Mouse (Mus musculus): ENCODE measurements around the gene Gm11634.

Gm11634 gene

DNA sequence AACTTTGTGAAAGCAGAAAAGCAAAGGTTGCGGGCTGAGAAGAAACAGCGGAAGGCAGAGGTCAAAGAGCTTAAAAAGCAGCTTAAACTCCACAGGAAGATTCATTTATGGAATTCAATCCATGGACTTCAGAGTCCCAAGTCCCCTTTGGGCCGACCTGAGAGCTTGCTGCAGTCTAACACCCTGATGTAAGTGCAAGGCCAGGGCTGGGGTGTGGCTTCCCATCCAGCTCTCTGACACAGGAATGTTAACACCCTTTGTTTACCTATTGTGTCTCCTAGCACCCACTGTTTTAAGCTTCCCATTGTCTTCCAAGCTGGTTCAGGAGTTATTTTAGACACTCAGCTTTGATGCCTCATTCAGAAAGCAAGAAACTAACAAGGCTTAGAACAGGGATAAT, 30.6 kb downstream of the Gm11634 start:
- in situ Hi-C loops (cut with MboI, MseI), result no loop called here

DNA sequence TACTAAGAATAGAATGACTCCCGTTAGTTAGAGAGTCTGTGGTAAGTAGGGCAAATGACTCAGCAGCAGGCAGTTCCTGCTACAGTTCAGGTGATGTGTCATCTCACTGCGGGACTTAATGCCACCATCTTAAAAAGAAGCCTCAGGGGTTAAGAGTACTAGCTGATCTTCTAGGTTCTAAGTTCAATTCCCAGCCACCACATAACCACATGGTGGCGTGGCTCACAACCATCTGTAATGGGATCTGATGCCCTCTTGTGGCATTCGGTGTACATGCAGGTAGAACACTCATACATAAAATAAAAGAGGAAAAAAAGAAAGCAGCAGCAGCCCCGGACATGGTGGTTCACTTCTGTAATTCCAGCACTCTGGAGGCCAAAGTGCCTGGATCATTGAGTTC, 36.7 kb downstream of the Gm11634 start:
- in situ Hi-C loops (cut with MboI, MseI), result no loop called here

DNA sequence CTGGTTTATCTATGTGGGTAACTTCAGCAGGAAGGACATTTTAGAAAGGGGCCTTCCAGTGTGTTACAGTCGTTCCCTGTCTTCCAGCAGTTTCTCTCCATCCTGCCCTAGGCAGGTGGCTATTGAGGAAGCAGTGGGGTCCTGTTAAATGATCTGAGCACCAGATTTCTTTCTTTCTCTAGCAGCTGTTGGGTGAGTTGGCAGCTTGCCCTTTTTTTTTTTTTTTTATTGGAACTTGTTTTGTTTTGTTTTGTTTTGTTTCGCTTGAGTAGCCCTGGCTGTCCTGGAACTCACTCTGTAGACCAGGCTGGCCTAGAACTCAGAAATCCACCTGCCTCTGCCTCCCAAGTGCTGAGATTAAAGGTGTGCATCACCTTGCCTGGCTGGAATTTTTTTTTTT, 42.1 kb downstream of the Gm11634 start:
- in situ Hi-C loops (cut with MboI, MseI), result no loop called here

DNA sequence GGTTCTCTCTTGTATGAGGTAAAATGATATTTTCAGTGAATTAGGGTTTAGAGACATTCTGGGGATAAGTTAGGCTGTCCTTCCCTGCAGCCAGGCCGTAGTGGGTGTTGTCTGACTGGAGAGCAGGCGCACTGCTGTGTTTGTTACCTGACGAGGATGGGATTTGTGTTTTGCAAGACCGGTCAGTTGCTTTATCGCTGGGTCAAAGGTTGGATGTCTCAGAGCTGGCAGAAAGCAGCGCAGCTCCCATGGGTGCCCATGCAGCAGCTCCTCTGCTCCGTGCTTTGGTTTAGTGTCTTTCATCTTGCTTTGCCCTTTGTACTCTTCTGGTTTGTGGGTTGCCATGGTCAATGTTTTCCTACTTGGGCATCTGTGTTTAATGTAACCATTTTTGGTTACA, 42.5 kb downstream of the Gm11634 start:
- in situ Hi-C loops (cut with MboI, MseI), result no loop called here

DNA sequence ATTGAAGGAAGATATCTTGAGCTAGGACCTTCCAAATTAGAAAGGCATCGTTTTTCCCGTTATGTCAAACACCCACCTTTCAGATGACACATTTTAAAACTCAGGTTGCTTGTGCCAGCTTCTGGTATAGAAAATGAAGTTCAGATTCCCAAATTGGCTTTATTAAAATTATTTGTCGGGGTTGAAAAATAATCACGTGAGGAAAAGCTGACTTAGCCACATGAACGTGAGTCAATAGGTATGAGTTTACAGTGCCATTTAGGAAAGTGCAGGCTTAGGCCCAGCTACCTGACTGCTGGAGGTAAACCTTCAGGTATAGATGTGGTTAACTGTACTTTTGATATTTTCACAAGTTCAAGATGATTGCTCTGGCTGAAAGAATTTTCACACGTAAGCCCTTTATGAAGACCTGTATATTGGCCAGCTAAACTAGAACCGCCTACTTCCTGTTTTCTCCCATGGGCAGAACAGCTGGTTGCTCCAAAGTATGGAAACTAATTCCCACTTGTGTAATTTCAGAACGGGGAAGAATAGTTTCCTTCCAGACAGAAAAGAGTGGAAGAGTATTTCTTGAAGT, 45.6 kb downstream of the Gm11634 start:
- in situ Hi-C loops (cut with MboI, MseI), result no loop called here

DNA sequence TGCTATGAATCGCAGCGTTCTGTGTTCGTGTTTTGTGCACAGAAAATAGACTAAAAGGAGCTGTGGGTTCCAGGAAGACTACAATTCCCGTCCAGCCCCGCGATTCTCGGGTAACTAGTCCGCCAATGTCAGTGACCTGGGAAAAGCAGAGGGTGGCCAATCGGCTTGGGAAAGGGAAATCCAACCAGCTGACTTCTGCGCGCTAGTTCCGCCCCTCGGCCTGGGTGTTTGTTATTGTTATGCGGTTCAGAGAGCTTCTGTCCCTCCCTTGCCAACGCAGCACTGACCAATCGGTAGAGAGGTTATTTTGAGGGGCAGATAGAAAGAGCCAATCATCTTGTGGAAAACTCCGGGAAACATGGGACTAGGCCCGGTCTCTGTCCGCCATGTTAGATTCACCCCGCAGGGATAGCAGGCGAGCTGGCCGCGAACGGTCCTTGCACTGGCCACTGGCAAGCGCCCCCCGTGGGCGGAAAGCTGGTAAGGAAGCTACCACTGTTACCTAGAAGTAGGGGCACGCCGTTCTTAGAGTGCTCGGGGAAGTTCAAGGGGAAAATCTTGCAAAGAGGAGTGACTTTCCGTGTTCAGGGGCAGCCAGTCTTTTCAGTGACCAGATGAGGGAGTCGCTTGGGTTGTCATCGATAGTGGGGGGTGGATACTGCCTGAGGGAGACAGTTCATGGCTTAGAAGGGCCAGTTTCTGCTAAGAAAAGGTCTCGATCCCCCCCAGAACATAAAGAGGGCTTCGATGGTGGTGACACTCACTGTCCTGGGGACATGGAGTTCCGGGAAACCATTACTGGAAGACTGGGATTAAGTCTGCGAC, 46.4 kb downstream of the Gm11634 start:
- in situ Hi-C loops (cut with MboI, MseI), result no loop called here

DNA sequence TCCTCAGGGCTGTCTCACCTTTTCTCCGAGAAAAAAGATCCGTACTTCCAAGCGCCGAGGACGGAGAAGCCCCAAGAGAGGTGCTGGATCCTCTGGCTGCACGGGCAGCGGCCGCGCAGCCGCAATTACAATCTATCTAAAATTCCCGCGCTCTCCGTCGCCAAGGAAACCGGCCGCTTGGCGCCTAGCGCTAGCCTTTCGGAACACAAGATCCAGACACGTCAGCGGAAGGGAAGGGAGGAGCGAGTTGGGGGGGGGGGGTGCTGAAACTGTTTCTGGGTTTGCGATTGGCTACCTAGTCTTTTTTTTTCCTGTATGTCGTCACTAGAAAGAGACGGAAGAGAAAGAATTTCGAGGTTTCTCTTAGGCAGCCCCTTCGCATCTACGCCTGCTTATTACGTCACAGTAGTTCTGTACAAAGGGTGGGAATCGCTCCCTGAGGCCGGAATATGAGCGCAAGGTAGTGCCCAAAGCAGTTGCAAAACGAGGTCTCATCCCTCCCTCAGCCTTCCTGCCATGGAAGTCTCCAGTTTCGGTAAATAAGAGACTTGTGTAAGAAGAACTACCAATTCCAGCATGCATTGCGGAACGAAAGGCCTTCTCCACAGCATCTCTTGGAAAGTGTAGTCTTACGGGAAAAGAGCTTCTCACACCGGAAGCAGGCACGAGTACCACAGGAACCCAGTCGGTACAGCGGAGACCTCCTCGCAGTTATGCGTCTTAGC, 47.1 kb downstream of the Gm11634 start, which contains the start of the genes Brca1 and Nbr1:
Gene Brca1, minus strand, starts transcription at position 205 of the 725 bp plus-strand sequence.
Gene Nbr1, plus strand, starts transcription at position 399 of the 725 bp plus-strand sequence.
- in situ Hi-C loops (cut with MboI, MseI), result no loop called here

DNA sequence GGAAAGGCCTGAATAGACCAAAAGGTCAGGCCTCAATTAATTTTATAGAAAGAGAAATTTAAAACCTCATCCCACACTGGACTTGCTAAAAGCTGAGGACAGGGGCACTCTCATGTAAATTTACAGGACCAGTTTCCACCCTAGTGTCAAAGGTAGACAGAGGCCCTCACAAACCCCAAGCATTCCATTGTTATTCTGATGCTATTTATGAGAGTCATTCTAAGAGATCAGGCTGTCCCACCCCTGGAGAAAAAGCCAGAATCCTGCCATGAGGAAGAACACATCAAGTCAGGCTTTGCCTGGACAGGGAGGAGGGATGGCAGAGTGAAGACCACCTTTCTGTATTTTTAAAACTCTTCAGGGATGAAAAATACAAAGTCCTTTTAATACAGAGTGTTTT, 50.5 kb downstream of the Gm11634 start:
- in situ Hi-C loops (cut with MboI, MseI), result no loop called here

DNA sequence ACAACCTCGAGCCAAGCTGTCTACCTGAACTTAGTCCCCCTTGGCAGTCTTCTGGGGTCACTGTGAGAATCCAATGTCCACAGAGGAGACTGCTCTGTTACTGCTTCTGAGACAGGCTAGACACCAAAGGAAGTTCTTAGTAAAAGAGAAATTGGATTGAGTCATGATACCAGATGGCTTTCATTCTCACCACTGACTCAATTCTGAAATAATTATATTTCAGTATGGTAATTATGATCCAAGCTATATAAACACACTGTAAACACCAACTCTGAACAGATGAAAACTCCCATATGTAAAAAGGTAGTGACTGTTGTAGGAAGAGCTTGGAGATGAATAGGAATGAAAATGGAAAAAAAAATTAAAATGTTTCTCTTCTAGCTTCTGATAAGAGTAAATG, 54.9 kb downstream of the Gm11634 start:
- in situ Hi-C loops (cut with MboI, MseI), result loop anchor here (5.0 kb wide), 1 partner anchor 832 kb away; the partner anchor contains the start of genes Hspb9 and Kat2a

All from T-helper 1 cell (primary cell).